In genomic region chr2:71192195-71192807, GRCm38 (mm10) we compare ENCODE assay signal across 12 mouse cellular contexts. TPM values are rescaled to one million over a fixed set of nuclear protein-coding genes. Genes with fewer than 3 reads are reported as not detected.
DNase-seq lines count a peak whose midpoint lies in the region; ATAC-seq and TF ChIP-seq lines count a peak whose summit lies in the region.
"Had no signal": no experiment of that assay in that cellular context is flagged by ENCODE, and none has a peak within 500 bp of the region (broad histone marks: within the 10 kb centered on the region; RNA-seq: fewer than 3 reads in every experiment).

No protein-coding gene starts in this region.

- intact Hi-C loops in heart, postnatal 14 days (cut with DNase I), result no loop called here

- no peaks in the 10 kb centered on the region for H3K36me3 ChIP-seq in heart, embryonic 16.5 days (ENCODE audit: control insufficient read depth, insufficient read depth)
- no peaks in the 10 kb centered on the region for H3K36me3 ChIP-seq in embryonic facial prominence, embryonic 11.5 days (replicated peaks; ENCODE audit: control insufficient read depth, insufficient read depth, low read depth, low read length)
- no peaks in the 10 kb centered on the region for H3K36me3 ChIP-seq in forebrain, embryonic 15.5 days
- H3K36me3 ChIP-seq in midbrain, embryonic 14.5 days (ENCODE audit: control insufficient read depth, insufficient read depth, low read length), result no peaks in the 10 kb centered on the region
- no peaks in the 10 kb centered on the region for H3K36me3 ChIP-seq in intestine, postnatal 0 days (ENCODE audit: control insufficient read depth, insufficient read depth)

- no peak for DNase-seq in heart, postnatal 14 days
- DNase-seq in embryonic facial prominence, embryonic 11.5 days (ENCODE audit: low spot score), result peak; percentile 43
- DNase-seq in midbrain, embryonic 14.5 days, result peak; percentile 40
- DNase-seq in spleen, postnatal 10 days (ENCODE audit: low spot score in 2 of 2), result no peak
- no peak for DNase-seq in adrenal gland, adult 18-20 months (ENCODE audit: low spot score in 2 of 2)
- DNase-seq: adrenal gland, adult 2 months; gastrocnemius, postnatal 14 days; thymus, adult 18-20 months had no signal

- no peak overlapping the region for H3K27ac ChIP-seq in heart, embryonic 16.5 days (ENCODE audit: low read length)
- H3K27ac ChIP-seq in embryonic facial prominence, embryonic 11.5 days (replicated peaks; ENCODE audit: low read depth, low read length), result no peak overlapping the region
- peak overlapping the region; percentile 36 for H3K27ac ChIP-seq in forebrain, embryonic 15.5 days (replicated peaks)
- peak overlapping the region; percentile 50 for H3K27ac ChIP-seq in midbrain, embryonic 14.5 days (replicated peaks; ENCODE audit: low read depth, low read length)
- H3K27ac ChIP-seq in intestine, postnatal 0 days (ENCODE audit: low read depth, low read length), result no peak overlapping the region

- H3K4me3 ChIP-seq in heart, embryonic 16.5 days (ENCODE audit: low read length), result no peak overlapping the region
- H3K4me3 ChIP-seq in embryonic facial prominence, embryonic 11.5 days (ENCODE audit: low read depth, low read length), result no peak overlapping the region
- H3K4me3 ChIP-seq in forebrain, embryonic 15.5 days, result peak overlapping the region; percentile 24
- peak overlapping the region; percentile 14 for H3K4me3 ChIP-seq in midbrain, embryonic 14.5 days (replicated peaks; ENCODE audit: low read depth, low read length)
- no peak overlapping the region for H3K4me3 ChIP-seq in intestine, postnatal 0 days (ENCODE audit: low read depth, low read length)

- TF ChIP-seq CTCF in intestine, postnatal 0 days (IDR thresholded peaks at IDR 0.05; ENCODE audit: low read depth), result no peak

- ATAC-seq in heart, embryonic 16.5 days (replicated peaks; ENCODE audit: extremely low read depth, insufficient read depth, low FRiP score), result no peak
- no peak for ATAC-seq in embryonic facial prominence, embryonic 11.5 days (replicated peaks; ENCODE audit: insufficient number of reproducible peaks, low FRiP score, low TSS enrichment, low read depth)
- peak; percentile 63; the same call in 1 of the 2 replicates for ATAC-seq in forebrain, embryonic 15.5 days (replicated peaks)
- no peak; the same call in 1 of the 2 replicates for ATAC-seq in midbrain, embryonic 14.5 days (ENCODE audit: low FRiP score, low TSS enrichment)
- ATAC-seq in intestine, postnatal 0 days, result no peak
- ATAC-seq: lung, postnatal 0 days had no signal

- H3K9ac ChIP-seq in heart, embryonic 16.5 days (ENCODE audit: low read length), result no peak overlapping the region
- no peak overlapping the region for H3K9ac ChIP-seq in embryonic facial prominence, embryonic 11.5 days (replicated peaks; ENCODE audit: low read length)
- peak overlapping the region; percentile 14 for H3K9ac ChIP-seq in forebrain, embryonic 15.5 days (replicated peaks)
- peak overlapping the region; percentile 9; the same call in 1 of the 2 replicates for H3K9ac ChIP-seq in midbrain, embryonic 14.5 days (replicated peaks; ENCODE audit: low read length)
- H3K9ac ChIP-seq in intestine, postnatal 0 days (ENCODE audit: low read depth, low read length), result no peak overlapping the region

- WGBS in heart, embryonic 16.5 days, result 52% methylated on average over 17 of the region's 17 CpGs
- WGBS in embryonic facial prominence, embryonic 11.5 days, result 33% methylated on average over 17 of the region's 17 CpGs
- WGBS in forebrain, embryonic 15.5 days, result 20% methylated on average over 17 of the region's 17 CpGs
- WGBS in midbrain, embryonic 14.5 days, result 23% methylated on average over 17 of the region's 17 CpGs
- 61% methylated on average over 17 of the region's 17 CpGs for WGBS in intestine, postnatal 0 days

- peaks cover 9% of the 10 kb centered on the region for H3K4me1 ChIP-seq in heart, embryonic 16.5 days (ENCODE audit: control insufficient read depth, insufficient read depth, low read length)
- no peaks in the 10 kb centered on the region for H3K4me1 ChIP-seq in embryonic facial prominence, embryonic 11.5 days (ENCODE audit: control insufficient read depth, insufficient read depth, low read length)
- H3K4me1 ChIP-seq in forebrain, embryonic 15.5 days, result peaks cover 30% of the 10 kb centered on the region
- H3K4me1 ChIP-seq in midbrain, embryonic 14.5 days (ENCODE audit: control insufficient read depth, insufficient read depth, low read length), result peaks cover 25% of the 10 kb centered on the region
- no peaks in the 10 kb centered on the region for H3K4me1 ChIP-seq in intestine, postnatal 0 days (replicated peaks; ENCODE audit: control insufficient read depth, insufficient read depth, low read length)

- no peaks in the 10 kb centered on the region for H3K9me3 ChIP-seq in heart, embryonic 16.5 days (replicated peaks; ENCODE audit: control insufficient read depth, low read length)
- no peaks in the 10 kb centered on the region for H3K9me3 ChIP-seq in embryonic facial prominence, embryonic 11.5 days (replicated peaks; ENCODE audit: control insufficient read depth, low read length)
- H3K9me3 ChIP-seq in forebrain, embryonic 15.5 days, result no peaks in the 10 kb centered on the region
- no peaks in the 10 kb centered on the region for H3K9me3 ChIP-seq in midbrain, embryonic 14.5 days (ENCODE audit: control insufficient read depth, low read length)
- no peaks in the 10 kb centered on the region for H3K9me3 ChIP-seq in intestine, postnatal 0 days (ENCODE audit: control insufficient read depth)

- peak overlapping the region; percentile 38; the same call in 1 of the 2 replicates for H3K4me2 ChIP-seq in heart, embryonic 16.5 days (ENCODE audit: low read depth, low read length)
- H3K4me2 ChIP-seq in embryonic facial prominence, embryonic 11.5 days (ENCODE audit: low read depth, low read length), result no peak overlapping the region
- H3K4me2 ChIP-seq in forebrain, embryonic 15.5 days (replicated peaks), result peak overlapping the region; percentile 50
- peak overlapping the region; percentile 52 for H3K4me2 ChIP-seq in midbrain, embryonic 14.5 days (ENCODE audit: low read length)
- H3K4me2 ChIP-seq in intestine, postnatal 0 days (replicated peaks; ENCODE audit: low read depth), result no peak overlapping the region

- no peaks in the 10 kb centered on the region for H3K27me3 ChIP-seq in heart, embryonic 16.5 days (ENCODE audit: control insufficient read depth, insufficient read depth, low read length)
- H3K27me3 ChIP-seq in embryonic facial prominence, embryonic 11.5 days (ENCODE audit: control insufficient read depth, insufficient read depth, low read length), result no peaks in the 10 kb centered on the region
- H3K27me3 ChIP-seq in forebrain, embryonic 15.5 days, result no peaks in the 10 kb centered on the region
- H3K27me3 ChIP-seq in midbrain, embryonic 14.5 days (ENCODE audit: control insufficient read depth, insufficient read depth, low read length), result peaks cover 3% of the 10 kb centered on the region; the same call in 1 of the 2 replicates
- no peaks in the 10 kb centered on the region for H3K27me3 ChIP-seq in intestine, postnatal 0 days (replicated peaks; ENCODE audit: control insufficient read depth, insufficient read depth, low read length)

RNA-seq across cellular contexts. Expression of gene Dync1i2, which starts 19.2 kb away (rescaled TPM):
- polyA plus RNA-seq in heart, embryonic 16.5 days (2015; fragmentation: Nextera tagmentation; extraction: Ambion mirVana), result 55.6 and 64.1 TPM in 2 replicates
- 10 to 100 TPM; 65.8 to 67.4 TPM for total RNA-seq in heart, postnatal 14 days (2021)
- 157 and 167 TPM in 2 replicates for polyA plus RNA-seq in embryonic facial prominence, embryonic 11.5 days (2014; fragmentation: Nextera tagmentation; extraction: Ambion mirVana)
- 175 and 190 TPM in 2 replicates for polyA plus RNA-seq in forebrain, embryonic 15.5 days (2015; fragmentation: Nextera tagmentation; extraction: Ambion mirVana)
- 184 and 231 TPM in 2 replicates for polyA plus RNA-seq in midbrain, embryonic 14.5 days (2014; fragmentation: Nextera tagmentation; extraction: Ambion mirVana)
- polyA plus RNA-seq in intestine, postnatal 0 days (2015; fragmentation: Nextera tagmentation; extraction: Ambion mirVana), result 55.2 and 59.2 TPM in 2 replicates
- total RNA-seq in adrenal gland, adult 18-20 months (2021), result 10 to 100 TPM; 83.7 to 97.8 TPM

Comparison
In these comparisons a context has a peak if more than half of its experiments do, and no peak if none do; other contexts are left out.
1. H3K27ac ChIP-seq: peak in forebrain, embryonic 15.5 days (single experiment) and midbrain, embryonic 14.5 days (single experiment); none in heart, embryonic 16.5 days (single experiment), embryonic facial prominence, embryonic 11.5 days (single experiment) and intestine, postnatal 0 days (single experiment).
2. H3K4me2 ChIP-seq: peak in heart, embryonic 16.5 days (single experiment), forebrain, embryonic 15.5 days (single experiment) and midbrain, embryonic 14.5 days (single experiment); none in embryonic facial prominence, embryonic 11.5 days (single experiment) and intestine, postnatal 0 days (single experiment).
3. H3K4me3 ChIP-seq: peak in forebrain, embryonic 15.5 days (single experiment) and midbrain, embryonic 14.5 days (single experiment); none in heart, embryonic 16.5 days (single experiment), embryonic facial prominence, embryonic 11.5 days (single experiment) and intestine, postnatal 0 days (single experiment).
4. H3K9ac ChIP-seq: peak in forebrain, embryonic 15.5 days (single experiment) and midbrain, embryonic 14.5 days (single experiment); none in heart, embryonic 16.5 days (single experiment), embryonic facial prominence, embryonic 11.5 days (single experiment) and intestine, postnatal 0 days (single experiment).
5. DNase-seq: peak in embryonic facial prominence, embryonic 11.5 days (single experiment) and midbrain, embryonic 14.5 days (single experiment); none in heart, postnatal 14 days (0 of 2), spleen, postnatal 10 days (0 of 2) and adrenal gland, adult 18-20 months (0 of 2).